Mouse (Mus musculus): ENCODE results near the gene Grin2a.

Gene Grin2a

GRCm38 (mm10) chr16:9964469-9964868 is 30.9 kb downstream of the Grin2a start:
- DNase-seq, result no peak

DNA sequence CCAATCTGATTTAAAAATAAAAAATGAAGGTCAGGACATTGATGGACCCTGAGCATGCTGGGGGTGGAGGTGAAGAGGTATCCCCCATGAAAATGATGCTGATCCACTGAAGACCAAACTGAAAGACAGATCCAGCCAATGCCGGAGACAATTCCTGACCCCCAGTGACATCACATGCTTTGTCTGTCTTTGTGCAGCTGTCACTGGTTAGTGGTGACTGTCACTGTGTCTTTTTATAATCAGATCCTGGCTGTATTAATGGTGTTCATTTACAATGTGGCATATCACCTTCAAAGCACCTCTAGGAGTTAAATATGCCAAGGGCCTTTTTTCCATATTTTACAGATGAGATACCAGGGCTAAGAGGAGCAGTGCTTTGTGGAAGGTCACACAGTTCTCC is 32.9 kb downstream of the Grin2a start:
- no peak for DNase-seq

- DNase-seq, result no peak
These were observed 36.0 kb downstream of the Grin2a start for GRCm38 (mm10) chr16:9959340-9959739.

DNA sequence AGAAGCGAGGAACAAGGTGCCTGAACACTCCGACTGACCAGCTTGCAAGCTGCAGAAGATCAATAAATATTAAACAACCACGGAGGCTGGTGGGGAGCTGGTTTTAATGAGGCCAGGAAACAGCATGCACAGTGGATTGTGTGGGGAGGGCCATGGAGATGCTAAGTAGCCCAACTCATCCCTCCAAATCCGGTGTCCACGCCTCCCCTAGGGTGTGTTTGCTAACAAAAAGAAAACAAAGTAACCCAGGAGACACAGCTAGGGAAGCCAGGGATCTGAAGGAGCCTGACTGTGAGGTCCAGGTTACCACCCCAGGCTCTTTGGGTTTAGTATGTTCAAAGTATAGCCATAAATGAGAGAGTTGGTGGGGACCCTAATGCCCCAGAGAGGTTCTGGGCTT is 41.1 kb downstream of the Grin2a start:
- no peak for DNase-seq

DNA sequence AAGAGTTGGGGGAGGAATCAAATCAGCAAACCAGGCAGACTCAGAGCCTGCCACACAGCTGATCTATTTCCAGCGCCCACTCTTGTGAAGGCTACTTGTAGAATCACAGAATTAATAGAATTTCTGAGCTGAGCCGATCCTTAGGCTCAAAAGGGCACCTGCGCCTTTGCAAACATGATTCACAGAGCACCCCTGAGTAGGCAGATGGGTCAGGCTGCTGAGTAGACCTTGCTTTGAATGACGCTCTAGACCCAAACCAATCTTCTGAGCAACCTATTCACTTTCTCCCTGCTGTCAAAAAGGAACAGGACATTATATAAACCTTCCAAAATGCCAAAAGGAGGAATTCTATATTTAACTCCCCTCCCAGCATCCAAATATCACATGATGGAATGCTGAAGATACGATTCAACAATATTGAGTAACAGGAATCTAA is 41.9 kb downstream of the Grin2a start:
- DNase-seq, result peak; percentile 36

DNA sequence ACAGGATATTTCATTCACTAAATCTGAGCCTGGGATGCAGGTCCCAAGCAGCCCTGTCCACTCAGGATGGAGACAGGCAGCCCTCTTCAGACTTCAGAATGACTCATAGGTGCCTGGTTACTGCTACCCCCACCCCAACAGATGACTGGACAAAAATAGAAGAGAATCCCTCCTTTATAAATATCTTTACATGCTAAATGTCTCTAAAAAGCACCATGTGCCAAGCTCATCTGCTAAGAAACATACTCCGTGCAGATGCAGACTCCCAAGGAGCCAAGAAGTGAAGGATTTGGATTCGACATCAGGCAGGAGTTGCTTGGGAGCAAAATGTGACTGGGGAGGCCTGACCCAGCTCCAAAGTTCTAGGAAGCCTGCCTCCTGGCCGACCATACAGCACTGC is 46.1 kb downstream of the Grin2a start:
- DNase-seq, result no peak

GRCm38 (mm10) chr16:9947430-9947829 is 47.9 kb downstream of the Grin2a start:
- DNase-seq, result no peak

- DNase-seq, result no peak
These were observed 50.5 kb downstream of the Grin2a start for GRCm38 (mm10) chr16:9944836-9945235.

GRCm38 (mm10) chr16:9941306-9941930 is 53.9 kb downstream of the Grin2a start:
- no peak for DNase-seq

GRCm38 (mm10) chr16:9940716-9941115 is 54.6 kb downstream of the Grin2a start:
- DNase-seq, result no peak

DNA sequence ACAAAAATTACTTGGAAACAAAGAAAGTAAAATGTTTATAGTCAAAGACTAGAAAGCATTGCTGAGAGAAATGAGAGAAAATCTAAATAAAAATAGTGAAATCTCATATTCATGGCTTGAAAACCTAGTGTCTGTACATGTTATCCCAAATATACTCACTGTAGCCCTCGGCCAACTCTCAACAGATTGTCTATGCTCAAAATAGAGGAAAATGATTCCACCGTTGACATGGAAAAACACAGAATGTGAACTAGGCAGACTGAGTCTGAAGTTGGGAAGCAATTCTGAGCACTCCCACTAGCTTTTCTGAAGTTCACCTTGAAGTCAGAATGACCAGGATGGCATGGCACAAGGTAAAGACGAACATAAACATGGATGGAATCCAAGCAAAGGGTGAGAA is 84.7 kb downstream of the Grin2a start:
- no peak for DNase-seq

DNA sequence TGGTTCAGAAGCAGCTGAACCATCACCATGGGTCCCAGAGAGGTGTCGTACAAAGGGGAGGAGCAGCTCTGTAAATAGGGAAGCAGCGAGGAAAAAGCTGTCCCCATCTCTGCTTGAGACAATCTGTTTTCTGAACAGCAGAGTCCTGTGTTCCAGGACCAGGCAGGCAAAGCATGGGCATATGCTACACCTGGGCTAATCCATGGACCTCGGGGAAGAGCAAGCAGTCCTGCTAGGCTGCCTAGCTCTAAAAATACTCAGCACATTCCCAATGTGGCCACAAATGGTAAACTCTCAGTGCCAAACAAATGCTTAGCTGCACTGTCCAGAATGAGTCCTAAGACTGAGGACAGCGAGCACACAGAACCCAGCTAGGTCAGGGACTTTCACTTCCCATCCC is 86.1 kb downstream of the Grin2a start:
- DNase-seq, result no peak

DNA sequence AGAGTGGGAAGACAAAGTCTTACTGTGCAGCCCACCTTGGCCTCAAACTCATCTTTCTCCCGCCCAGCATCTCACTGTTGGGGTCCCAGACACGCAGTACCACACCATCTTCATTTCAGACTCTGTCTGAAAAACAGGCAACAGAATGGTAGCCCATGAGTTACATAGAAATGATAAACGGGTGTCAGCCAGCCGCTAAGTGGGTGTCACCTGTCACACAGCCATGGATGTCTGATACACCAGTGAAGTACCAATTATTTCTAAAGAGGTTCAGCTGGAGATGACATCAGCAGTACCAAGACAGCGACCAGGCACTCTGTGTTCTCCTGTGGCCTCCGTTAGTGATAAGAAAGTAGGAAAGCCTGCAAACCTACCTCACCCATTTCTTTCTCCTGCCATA is 90.9 kb downstream of the Grin2a start:
- no peak for DNase-seq

- peak; percentile 28 for DNase-seq
These were observed 92.5 kb downstream of the Grin2a start for GRCm38 (mm10) chr16:9902680-9903463.

DNA sequence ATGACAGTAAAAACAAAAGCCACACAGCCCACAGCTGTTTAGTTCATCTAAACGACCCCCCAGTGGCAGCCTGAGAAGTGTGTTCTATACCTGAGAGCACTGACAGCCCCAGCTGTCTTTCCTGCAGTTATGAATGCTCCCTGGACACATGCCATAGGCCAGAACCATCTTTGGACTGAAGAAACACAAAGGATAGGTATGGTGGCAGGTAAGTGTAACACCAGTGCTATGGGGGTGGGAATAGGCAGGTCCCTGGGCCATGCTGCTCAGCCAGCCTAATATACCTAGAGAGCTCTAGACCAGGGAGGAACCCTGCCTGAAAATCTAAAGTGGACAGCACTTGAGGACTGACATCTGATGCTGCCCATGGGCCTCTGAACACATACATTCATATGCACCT is 93.9 kb downstream of the Grin2a start:
- DNase-seq, result no peak

DNA sequence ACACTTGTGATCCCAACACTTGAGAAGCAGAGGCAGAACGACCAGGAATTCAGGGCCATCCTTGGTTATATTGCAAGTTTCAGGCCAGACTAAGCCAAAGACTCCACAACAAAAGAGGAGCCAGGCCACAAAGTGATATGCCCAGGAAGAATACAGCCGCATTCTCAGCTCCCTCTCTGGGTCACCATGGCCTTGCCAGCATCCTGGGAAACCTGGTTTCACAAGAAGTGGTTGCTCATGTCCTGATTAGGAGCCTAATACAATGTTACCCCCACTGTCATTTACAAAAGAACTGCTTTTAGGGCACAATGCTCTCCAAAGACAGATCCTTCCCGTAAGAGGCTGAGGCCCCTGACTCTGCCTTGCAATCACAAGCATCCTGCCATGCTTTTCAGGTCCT is 94.4 kb downstream of the Grin2a start:
- no peak for DNase-seq

GRCm38 (mm10) chr16:9900196-9900595 is 95.2 kb downstream of the Grin2a start:
- no peak for DNase-seq

DNA sequence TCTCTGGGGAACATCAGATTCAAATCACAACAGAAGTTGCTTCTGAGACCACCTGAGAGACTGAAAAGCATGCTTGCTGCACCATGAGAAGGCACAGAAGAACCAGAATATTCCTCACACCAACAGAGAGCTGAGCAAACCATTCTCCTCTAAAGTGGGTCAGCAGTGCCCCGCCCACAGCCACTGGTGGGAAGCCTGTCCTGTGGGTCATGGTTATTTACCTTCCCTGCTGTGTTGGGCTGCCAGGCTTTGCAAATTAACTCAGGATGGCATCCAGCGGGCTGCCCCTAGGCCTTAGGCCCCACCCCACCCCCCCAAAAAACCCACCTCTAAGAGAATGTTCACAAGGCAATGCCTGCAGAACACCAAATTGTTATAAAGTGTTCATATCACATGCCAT is 96.2 kb downstream of the Grin2a start:
- DNase-seq, result no peak

- no peak for DNase-seq
These were observed 99.8 kb downstream of the Grin2a start for GRCm38 (mm10) chr16:9895581-9895980.

GRCm38 (mm10) chr16:9886155-9886554 is 109.2 kb downstream of the Grin2a start:
- DNase-seq, result no peak

DNA sequence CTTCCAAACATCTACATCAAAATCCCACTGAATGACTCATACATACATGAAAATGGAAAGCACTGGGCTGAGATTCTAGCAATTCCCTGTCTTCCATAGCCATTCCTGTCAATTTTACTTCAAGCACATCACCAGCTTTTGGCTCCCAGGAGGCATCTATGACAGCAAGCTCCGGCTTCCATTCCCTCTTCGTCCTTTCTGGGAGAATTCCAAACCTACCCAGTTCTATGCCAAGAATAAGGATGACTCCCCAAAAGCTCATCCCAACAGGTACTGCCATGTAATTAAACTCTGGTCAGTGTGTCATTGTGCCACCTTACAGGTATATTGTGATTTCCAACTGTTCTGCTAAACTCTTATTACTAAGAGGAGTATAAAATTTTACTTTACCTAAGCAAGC is 111.2 kb downstream of the Grin2a start:
- DNase-seq, result no peak

DNA sequence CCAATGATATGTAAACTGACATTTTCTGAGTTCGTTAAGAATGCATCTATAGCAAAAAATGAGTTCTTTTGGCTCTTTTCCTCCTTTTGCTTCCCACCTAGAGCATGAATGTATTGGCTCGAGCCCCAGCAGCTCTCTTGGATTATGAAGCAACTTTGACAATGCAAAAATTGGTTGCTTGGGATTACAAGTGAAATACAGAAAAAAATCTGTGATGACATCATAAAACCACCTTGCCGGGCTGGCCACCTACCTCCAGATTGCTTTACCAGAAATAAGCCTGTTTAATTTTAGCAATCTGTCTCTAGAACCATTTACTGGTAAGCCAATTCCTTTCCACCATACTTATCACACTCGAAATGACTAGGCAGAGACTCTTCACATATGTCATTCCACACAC is 112.9 kb downstream of the Grin2a start:
- DNase-seq, result peak; percentile 54

- DNase-seq, result no peak
These were observed 122.4 kb downstream of the Grin2a start for GRCm38 (mm10) chr16:9873001-9873400.

DNA sequence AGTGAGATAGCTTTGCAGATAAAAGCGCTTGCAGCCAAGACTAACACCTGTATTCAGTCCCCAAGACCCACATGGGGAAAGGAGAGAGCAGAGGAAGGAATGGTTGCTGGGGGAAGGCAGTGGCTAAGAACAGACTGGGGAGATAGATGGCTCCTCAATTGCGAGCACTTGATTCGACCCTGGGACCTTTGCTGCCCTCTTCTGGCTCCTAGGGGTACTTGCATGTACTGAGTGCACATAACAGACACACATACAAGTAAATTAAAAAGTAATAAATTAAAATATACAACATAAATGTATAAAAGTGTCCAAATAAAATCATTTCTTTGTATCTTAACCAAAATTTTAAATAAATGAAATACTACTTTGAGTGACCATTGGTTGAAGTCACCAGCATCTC is 129.7 kb downstream of the Grin2a start:
- DNase-seq, result no peak

DNA sequence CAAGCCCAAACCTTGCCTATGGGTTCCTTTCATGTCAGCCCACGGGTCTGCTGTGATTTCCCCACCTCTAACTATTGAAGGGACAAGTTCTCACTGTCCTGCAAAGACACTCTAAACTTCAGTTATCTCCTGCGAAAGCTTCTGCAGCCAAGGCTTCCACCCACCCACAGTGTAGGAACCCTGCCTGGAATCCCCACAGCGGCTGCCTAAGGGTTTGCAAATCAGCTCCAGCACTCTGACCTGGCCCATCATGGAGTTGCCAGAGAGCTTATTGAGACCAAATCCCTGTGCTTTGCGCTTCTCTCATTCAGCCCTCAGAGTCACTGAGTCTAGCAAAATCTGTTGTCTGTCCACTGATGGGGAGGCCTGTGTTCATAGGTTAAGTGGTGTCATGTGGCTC is 130.3 kb downstream of the Grin2a start:
- no peak for DNase-seq
